Mouse (Mus musculus) cerebellum, adult 2 months (tissue): ENCODE data around the gene Wscd2.

Source experiments
- CTCF ChIP-seq: fragments of 200-500 bp; IDR thresholded peaks from 2 replicates; pipeline ENCODE4 v1.5.1; 2011; ENCODE audit warnings: low read depth, mild to moderate bottlenecking, control low read depth, low read length, moderate library complexity, borderline replicate concordance; ENCODE audit not compliant: insufficient read depth
- POLR2A ChIP-seq: fragments of 200-500 bp; IDR thresholded peaks from 2 replicates; pipeline ENCODE4 v1.6.1; 2011; ENCODE audit warnings: low read length, control low read depth, borderline replicate concordance; ENCODE audit not compliant: insufficient read depth

- TF ChIP-seq POLR2A: no peak
- no peak for TF ChIP-seq CTCF
Measured at GRCm38 (mm10) chr5:113626991-113627390, 136.9 kb downstream of the Wscd2 start.
